Mouse (Mus musculus) embryonic facial prominence, embryonic 11.5 days (tissue): Measurements from ENCODE around the gene Blmh. TPM values are rescaled to one million over a fixed set of nuclear protein-coding genes. Genes with fewer than 3 reads are reported as not detected.

Experiments
- ATAC-seq: fragments of 200-750 bp; cut with Nextera tagmentation; replicated peaks from 2 replicates; pipeline ENCODE4 v1.8.0; 2017; ENCODE audit warnings: low read depth; ENCODE audit not compliant: insufficient number of reproducible peaks, low FRiP score, low TSS enrichment
- DNase-seq: peaks from one replicate; pipeline ENCODE4 v3.0.0-alpha.2; 2015; ENCODE audit warnings: low spot score
- H3K27ac ChIP-seq: fragments of 300-500 bp; sonication (generic); replicated peaks from 2 replicates; pipeline ENCODE4 v1.5.1; 2014; ENCODE audit warnings: mild to moderate bottlenecking, low read depth, low read length, control low read depth
- H3K27me3 ChIP-seq: fragments of 300-500 bp; sonication (generic); 2 replicates; pipeline ENCODE4 v1.6.1; 2014; ENCODE audit warnings: mild to moderate bottlenecking, low read length, moderate library complexity, mixed read lengths; ENCODE audit not compliant: control insufficient read depth, insufficient read depth
- H3K36me3 ChIP-seq: fragments of 300-500 bp; sonication (generic); replicated peaks from 2 replicates; pipeline ENCODE4 v1.6.1; 2014; ENCODE audit warnings: low read depth, mild to moderate bottlenecking, low read length, moderate library complexity, mixed read lengths; ENCODE audit not compliant: control insufficient read depth, insufficient read depth
- H3K4me1 ChIP-seq: fragments of 300-500 bp; sonication (generic); 2 replicates; pipeline ENCODE4 v1.6.1; 2014; ENCODE audit warnings: low read length, mixed read lengths; ENCODE audit not compliant: control insufficient read depth, insufficient read depth
- H3K4me2 ChIP-seq: fragments of 300-500 bp; sonication (generic); 2 replicates; pipeline ENCODE4 v1.6.1; 2014; ENCODE audit warnings: low read depth, mild to moderate bottlenecking, control low read depth, low read length, moderate library complexity
- H3K4me3 ChIP-seq: fragments of 300-500 bp; sonication (generic); 2 replicates; pipeline ENCODE4 v1.5.1; 2014; ENCODE audit warnings: low read depth, low read length, control low read depth
- H3K9ac ChIP-seq: fragments of 300-500 bp; sonication (generic); replicated peaks from 2 replicates; pipeline ENCODE4 v1.6.1; 2014; ENCODE audit warnings: mild to moderate bottlenecking, control low read depth, low read length
- H3K9me3 ChIP-seq: fragments of 300-500 bp; sonication (generic); replicated peaks from 2 replicates; pipeline ENCODE4 v1.6.1; 2016; ENCODE audit warnings: mild to moderate bottlenecking, low read length, inconsistent platforms, mixed read lengths; ENCODE audit not compliant: control insufficient read depth
- WGBS: fragments of 180-500 bp; shearing (Covaris S2); extraction: QIAGEN DNeasy Blood & Tissue Kit; methylation state at CpG from one replicate; pipeline ENCODE4 v1.1.7; 2014; 5-methylcytosine and 5-hydroxymethylcytosine counted together
- polyA plus RNA-seq: library from polyadenylated mRNA; unstranded; fragments of >200 nt; fragmentation: Nextera tagmentation; extraction: Ambion mirVana; gene quantifications from 2 replicates; pipeline ENCODE4 v1.2.1, GENCODE M21; 2014

The Blmh gene
- polyA plus RNA-seq, 1 experiment from 2014 or later: 187 TPM

DNA sequence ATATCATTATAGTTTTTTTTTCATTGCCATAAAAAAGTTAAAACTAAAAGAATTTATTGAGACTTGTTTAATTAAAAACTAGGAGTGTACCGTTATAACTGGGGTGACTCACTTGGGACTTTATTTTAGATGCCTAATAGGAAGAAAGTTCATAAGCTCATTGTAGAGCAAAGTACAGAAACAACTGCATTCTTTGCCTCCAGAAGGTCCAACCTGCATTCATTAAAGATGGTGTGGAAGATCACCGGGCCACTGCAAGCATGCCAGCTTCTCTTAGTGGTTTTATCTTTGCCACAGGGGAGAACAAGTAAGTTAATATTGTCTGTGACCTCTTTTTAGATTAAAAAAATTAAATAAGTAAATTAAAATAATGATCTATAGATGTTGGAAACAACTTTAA is 20.3 kb upstream of the Blmh start:
- Histone ChIP-seq H3K4me3 (no peak overlapping the region), H3K27ac (no peak overlapping the region), H3K36me3 (no peaks in the 10 kb centered on the region), H3K4me2 (no peak overlapping the region), H3K27me3 (no peaks in the 10 kb centered on the region), H3K9me3 (no peaks in the 10 kb centered on the region), H3K4me1 (no peaks in the 10 kb centered on the region), H3K9ac (no peak overlapping the region)
- 87% methylated on average over 2 of the region's 2 CpGs for WGBS
- no peak for ATAC-seq
- no peak for DNase-seq

GRCm38 (mm10) chr11:76908651-76909050 is 16.0 kb upstream of the Blmh start:
- ATAC-seq (no peak), DNase-seq (no peak)
- H3K9ac ChIP-seq: no peak overlapping the region
- H3K4me3 ChIP-seq: no peak overlapping the region
- 87% methylated on average over 7 of the region's 7 CpGs for WGBS
- no peak overlapping the region for H3K4me2 ChIP-seq
- no peaks in the 10 kb centered on the region for H3K9me3 ChIP-seq
- no peaks in the 10 kb centered on the region for H3K36me3 ChIP-seq
- H3K27me3 ChIP-seq: no peaks in the 10 kb centered on the region
- H3K4me1 ChIP-seq: no peaks in the 10 kb centered on the region; the same call in 1 of the 2 replicates
- no peak overlapping the region for H3K27ac ChIP-seq

GRCm38 (mm10) chr11:76911325-76912054 is 13.1 kb upstream of the Blmh start:
- H3K9ac ChIP-seq: no peak overlapping the region
- no peaks in the 10 kb centered on the region for H3K36me3 ChIP-seq
- no peaks in the 10 kb centered on the region for H3K27me3 ChIP-seq
- no peak overlapping the region for H3K4me2 ChIP-seq
- DNase-seq (no peak), ATAC-seq (no peak)
- no peaks in the 10 kb centered on the region for H3K9me3 ChIP-seq
- WGBS: 57% methylated on average over 3 of the region's 3 CpGs
- no peak overlapping the region for H3K27ac ChIP-seq
- no peak overlapping the region for H3K4me3 ChIP-seq
- no peaks in the 10 kb centered on the region; the same call in 1 of the 2 replicates for H3K4me1 ChIP-seq

GRCm38 (mm10) chr11:76912055-76912395 is 12.6 kb upstream of the Blmh start:
- Histone ChIP-seq H3K4me2 (no peak overlapping the region), H3K9me3 (no peaks in the 10 kb centered on the region), H3K4me3 (no peak overlapping the region), H3K36me3 (no peaks in the 10 kb centered on the region), H3K27me3 (no peaks in the 10 kb centered on the region), H3K27ac (no peak overlapping the region), H3K4me1 (no peaks in the 10 kb centered on the region; the same call in 1 of the 2 replicates), H3K9ac (no peak overlapping the region)
- DNase-seq (peak; percentile 59), ATAC-seq (no peak)
- WGBS: 29% methylated on average over 7 of the region's 7 CpGs

DNA sequence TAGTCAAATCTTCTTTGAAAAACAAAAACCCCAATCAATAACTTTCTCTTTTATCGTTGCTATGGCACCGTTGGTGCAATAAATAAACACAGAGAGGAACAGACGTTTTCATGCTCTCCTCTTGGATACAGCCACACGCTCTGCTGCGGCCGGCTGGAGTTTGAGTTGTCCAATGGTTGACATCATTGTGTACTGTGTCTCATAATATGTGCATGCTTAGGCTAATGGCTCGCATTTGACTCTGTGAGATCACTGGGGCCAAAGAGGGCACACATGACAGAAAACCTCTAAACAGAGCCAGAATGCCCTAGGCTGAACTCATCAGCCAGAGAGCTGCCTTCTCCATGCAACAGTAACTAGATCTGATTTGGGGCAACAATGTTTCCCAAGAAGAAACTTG is 10.2 kb upstream of the Blmh start:
- no peak overlapping the region for H3K4me3 ChIP-seq
- no peak for ATAC-seq
- no peaks in the 10 kb centered on the region for H3K9me3 ChIP-seq
- WGBS: 74% methylated on average over 7 of the region's 7 CpGs
- no peaks in the 10 kb centered on the region for H3K36me3 ChIP-seq
- no peak for DNase-seq
- H3K4me2 ChIP-seq: no peak overlapping the region
- no peak overlapping the region for H3K9ac ChIP-seq
- no peaks in the 10 kb centered on the region; the same call in 1 of the 2 replicates for H3K4me1 ChIP-seq
- no peaks in the 10 kb centered on the region for H3K27me3 ChIP-seq
- no peak overlapping the region for H3K27ac ChIP-seq

GRCm38 (mm10) chr11:76916539-76917229 is 7.9 kb upstream of the Blmh start:
- H3K4me1 ChIP-seq: no peaks in the 10 kb centered on the region
- H3K27me3 ChIP-seq: no peaks in the 10 kb centered on the region
- H3K9ac ChIP-seq: no peak overlapping the region
- H3K36me3 ChIP-seq: no peaks in the 10 kb centered on the region
- no peak overlapping the region for H3K27ac ChIP-seq
- H3K4me3 ChIP-seq: no peak overlapping the region
- no peak overlapping the region for H3K4me2 ChIP-seq
- WGBS: 43% methylated on average over 13 of the region's 13 CpGs
- ATAC-seq (no peak), DNase-seq (peak; percentile 55)
- H3K9me3 ChIP-seq: no peaks in the 10 kb centered on the region

DNA sequence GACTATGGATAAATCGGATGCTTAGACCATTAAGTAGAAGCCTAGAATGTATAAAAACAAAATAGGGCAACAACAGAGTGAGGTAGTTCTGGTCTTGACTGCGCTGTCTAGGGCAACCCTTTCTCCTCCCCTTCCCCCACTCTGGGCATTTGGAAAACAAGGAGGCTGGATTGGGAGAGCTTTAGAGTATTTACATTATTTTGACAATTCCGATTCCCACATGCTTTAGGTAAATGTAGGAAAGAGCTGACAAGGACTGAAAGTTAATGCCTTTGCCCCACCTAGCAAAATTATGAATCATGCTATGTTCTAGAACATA is 7.4 kb upstream of the Blmh start:
- Histone ChIP-seq H3K27me3 (no peaks in the 10 kb centered on the region), H3K4me3 (no peak overlapping the region), H3K9me3 (no peaks in the 10 kb centered on the region), H3K36me3 (no peaks in the 10 kb centered on the region), H3K4me1 (no peaks in the 10 kb centered on the region), H3K4me2 (no peak overlapping the region), H3K27ac (no peak overlapping the region), H3K9ac (no peak overlapping the region)
- DNase-seq: peak; percentile 47
- 46% methylated on average over 3 of the region's 3 CpGs for WGBS
- no peak for ATAC-seq

- Histone ChIP-seq H3K9me3 (no peaks in the 10 kb centered on the region), H3K4me2 (no peak overlapping the region), H3K9ac (no peak overlapping the region), H3K27ac (no peak overlapping the region), H3K4me1 (no peaks in the 10 kb centered on the region), H3K4me3 (no peak overlapping the region), H3K36me3 (no peaks in the 10 kb centered on the region), H3K27me3 (no peaks in the 10 kb centered on the region)
- DNase-seq (no peak), ATAC-seq (no peak)
- WGBS: 61% methylated on average over 1 of the region's 1 CpGs
Observed at GRCm38 (mm10) chr11:76920607-76921006, 4.0 kb upstream of the Blmh start.
